Mouse (Mus musculus): Measurements from ENCODE around the gene Cdh1. TPM values are rescaled to one million over a fixed set of nuclear protein-coding genes. Genes with fewer than 3 reads are reported as not detected.
"Not testable (repeated sequence)": the region's sequence is repeated elsewhere in the genome, so short reads cannot be mapped to it uniquely, and the experiment has no call there.

Gene Cdh1
- total and polyA plus RNA-seq, 3 experiments, result 0.13 TPM; not detected in 2

- Histone ChIP-seq H3K27me3 (replicated peaks) (no peaks in the 10 kb centered on the region), H3K27ac (ENCODE audit: insufficient read depth, low read depth) (no peak overlapping the region), H3K9me3 (replicated peaks; ENCODE audit: low read length) (no peaks in the 10 kb centered on the region), H3K4me2 (ENCODE audit: insufficient read depth, low read depth, poor library complexity, severe bottlenecking) (no peak overlapping the region), H3K36me3 (replicated peaks in 1 of 2; ENCODE audit: control insufficient read depth in 1 of 2, insufficient read depth in 1 of 2, low read length in 1 of 2) (no peaks in the 10 kb centered on the region), H3K79me2 (replicated peaks; ENCODE audit: control insufficient read depth, extremely low read depth, insufficient read depth, poor library complexity, severe bottlenecking) (no peaks in the 10 kb centered on the region), H3K9ac (ENCODE audit: insufficient read depth, low read depth) (no peak overlapping the region), H3K4me3 (replicated peaks in 1 of 3; ENCODE audit: low read depth in 2 of 3, low read length in 2 of 3, poor library complexity in 1 of 3) (no peak overlapping the region), H3K4me1 (ENCODE audit: control insufficient read depth in 1 of 2, insufficient read depth in 2 of 2) (no peaks in the 10 kb centered on the region)
- no peak for DNase-seq (ENCODE audit: extremely low read depth)
- in situ Hi-C loops (cut with MboI; ENCODE audit: low pct_ligation_motif_present, low pct_unique_long_range_greater_than_20kb, low sequenced_read_pairs), result no loop called here
- dilution Hi-C loops (cut with MboI; ENCODE audit: extremely low pct_ligation_motif_present, extremely low pct_unique_long_range_greater_than_20kb, low sequenced_read_pairs), result no loop called here
- TF ChIP-seq MAX (IDR thresholded peaks at IDR 0.05; ENCODE audit: low read length), result no peak
- TF ChIP-seq RAD21 (IDR thresholded peaks at IDR 0.05; ENCODE audit: low read depth, low read length), result no peak
- no peak for TF ChIP-seq RCOR1 (conservative IDR thresholded peaks at IDR 0.05; ENCODE audit: low read depth, low read length)
- no peak for TF ChIP-seq MEF2A (IDR thresholded peaks at IDR 0.05; ENCODE audit: borderline replicate concordance, low read depth, low read length)
- no peak for TF ChIP-seq SMC3 (IDR thresholded peaks at IDR 0.05; ENCODE audit: low read depth, low read length)
- no peak for TF ChIP-seq POLR2A (IDR thresholded peaks at IDR 0.05; ENCODE audit: low read depth, low read length)
- TF ChIP-seq POLR2AphosphoS2 (IDR thresholded peaks at IDR 0.05; ENCODE audit: low read depth, low read length), result no peak
- no peak for TF ChIP-seq ZC3H11A (IDR thresholded peaks at IDR 0.05; ENCODE audit: low read depth, low read length)
- no peak for TF ChIP-seq PAX5 (IDR thresholded peaks at IDR 0.05; ENCODE audit: low read length)
- TF ChIP-seq USF2 (conservative IDR thresholded peaks at IDR 0.05; ENCODE audit: low read depth, low read length), result no peak
These were observed 14.4 kb upstream of the Cdh1 start for GRCm38 (mm10) chr8:106588443-106589431.

GRCm38 (mm10) chr8:106592458-106592857 lies 10.7 kb upstream of the Cdh1 start:
- no peak overlapping the region for H3K4me2 ChIP-seq (ENCODE audit: insufficient read depth, low read depth, poor library complexity, severe bottlenecking)
- no peaks in the 10 kb centered on the region for H3K4me1 ChIP-seq (ENCODE audit: control insufficient read depth in 1 of 2, insufficient read depth in 2 of 2)
- H3K9ac ChIP-seq (ENCODE audit: insufficient read depth, low read depth), result no peak overlapping the region
- no peaks in the 10 kb centered on the region for H3K27me3 ChIP-seq (replicated peaks)
- no peak overlapping the region for H3K27ac ChIP-seq (ENCODE audit: insufficient read depth, low read depth)
- H3K9me3 ChIP-seq (replicated peaks; ENCODE audit: low read length), result no peaks in the 10 kb centered on the region
- no peak for DNase-seq (ENCODE audit: extremely low read depth)
- TF ChIP-seq RCOR1 (conservative IDR thresholded peaks at IDR 0.05; ENCODE audit: low read depth, low read length) (no peak), ZMIZ1 (IDR thresholded peaks at IDR 0.05; ENCODE audit: low read depth, low read length) (no peak), POLR2A (IDR thresholded peaks at IDR 0.05; ENCODE audit: low read depth, low read length) (no peak), SIN3A (IDR thresholded peaks at IDR 0.05; ENCODE audit: low read length) (no peak), MEF2A (IDR thresholded peaks at IDR 0.05; ENCODE audit: borderline replicate concordance, low read depth, low read length) (no peak), TCF12 (IDR thresholded peaks at IDR 0.05; ENCODE audit: low read depth, low read length) (no peak), MYC (IDR thresholded peaks at IDR 0.05; ENCODE audit: low read depth, low read length) (no peak), ETS1 (conservative IDR thresholded peaks at IDR 0.05; ENCODE audit: low read depth, low read length) (no peak), CHD1 (IDR thresholded peaks at IDR 0.05; ENCODE audit: low read depth, low read length) (no peak), IRF4 (IDR thresholded peaks at IDR 0.05; ENCODE audit: low read depth, low read length) (no peak)
- in situ Hi-C loops (cut with MboI; ENCODE audit: low pct_ligation_motif_present, low pct_unique_long_range_greater_than_20kb, low sequenced_read_pairs), result no loop called here
- dilution Hi-C loops (cut with MboI; ENCODE audit: extremely low pct_ligation_motif_present, extremely low pct_unique_long_range_greater_than_20kb, low sequenced_read_pairs), result no loop called here
- no peak overlapping the region for H3K4me3 ChIP-seq (replicated peaks in 1 of 3; ENCODE audit: low read depth in 2 of 3, low read length in 2 of 3, poor library complexity in 1 of 3)
- H3K36me3 ChIP-seq (replicated peaks in 1 of 2; ENCODE audit: control insufficient read depth in 1 of 2, insufficient read depth in 1 of 2, low read length in 1 of 2), result no peaks in the 10 kb centered on the region
- H3K79me2 ChIP-seq (replicated peaks; ENCODE audit: control insufficient read depth, extremely low read depth, insufficient read depth, poor library complexity, severe bottlenecking), result no peaks in the 10 kb centered on the region

GRCm38 (mm10) chr8:106595623-106596022 lies 7.5 kb upstream of the Cdh1 start:
- H3K79me2 ChIP-seq (replicated peaks; ENCODE audit: control insufficient read depth, extremely low read depth, insufficient read depth, poor library complexity, severe bottlenecking); H3K4me3 ChIP-seq (replicated peaks in 1 of 3; ENCODE audit: low read depth in 2 of 3, low read length in 2 of 3, poor library complexity in 1 of 3); DNase-seq (ENCODE audit: extremely low read depth); H3K4me1 ChIP-seq (ENCODE audit: control insufficient read depth in 1 of 2, insufficient read depth in 2 of 2); H3K9ac ChIP-seq (ENCODE audit: insufficient read depth, low read depth); H3K4me2 ChIP-seq (ENCODE audit: insufficient read depth, low read depth, poor library complexity, severe bottlenecking); H3K36me3 ChIP-seq (replicated peaks in 1 of 2; ENCODE audit: control insufficient read depth in 1 of 2, insufficient read depth in 1 of 2, low read length in 1 of 2); H3K9me3 ChIP-seq (replicated peaks; ENCODE audit: low read length); in situ Hi-C loops (cut with MboI; ENCODE audit: low pct_ligation_motif_present, low pct_unique_long_range_greater_than_20kb, low sequenced_read_pairs); dilution Hi-C loops (cut with MboI; ENCODE audit: extremely low pct_ligation_motif_present, extremely low pct_unique_long_range_greater_than_20kb, low sequenced_read_pairs); H3K27me3 ChIP-seq (replicated peaks); H3K27ac ChIP-seq (ENCODE audit: insufficient read depth, low read depth): not testable (repeated sequence)
